Mouse (Mus musculus): Measurements from ENCODE around the gene 2610001J05Rik.
"Not testable (repeated sequence)": the region's sequence is repeated elsewhere in the genome, so short reads cannot be mapped to it uniquely, and the experiment has no call there.

2610001J05Rik gene

GRCm38 (mm10) chr6:13870919-13871624, at the start of gene 2610001J05Rik:
TSS of gene 2610001J05Rik (minus strand) at chr6:13871518.
- DNase-seq (ENCODE audit: low read depth, low spot score): peak; percentile 74

- DNase-seq (ENCODE audit: low read depth, low spot score): no peak
Observed at GRCm38 (mm10) chr6:13909762-13910537, 38.6 kb upstream of the 2610001J05Rik start.

GRCm38 (mm10) chr6:13902941-13903627, 31.8 kb upstream of the 2610001J05Rik start:
- no peak for DNase-seq (ENCODE audit: low read depth, low spot score)

- DNase-seq (ENCODE audit: low read depth, low spot score): no peak
Observed at GRCm38 (mm10) chr6:13884877-13885592, 13.7 kb upstream of the 2610001J05Rik start.

- no peak for DNase-seq (ENCODE audit: low read depth, low spot score)
Observed at GRCm38 (mm10) chr6:13882919-13883318, 11.6 kb upstream of the 2610001J05Rik start.

- DNase-seq (ENCODE audit: low read depth, low spot score): no peak
Observed at GRCm38 (mm10) chr6:13873959-13874358, 2.6 kb upstream of the 2610001J05Rik start.

- no peak for DNase-seq (ENCODE audit: low read depth, low spot score)
Observed at GRCm38 (mm10) chr6:13872076-13872475, 758 bp upstream of the 2610001J05Rik start.

- DNase-seq (ENCODE audit: low read depth, low spot score): no peak
Observed at GRCm38 (mm10) chr6:13871625-13871958, 274 bp upstream of the 2610001J05Rik start.

- no peak for DNase-seq (ENCODE audit: low read depth, low spot score)
Observed at GRCm38 (mm10) chr6:13870289-13870741, 1.0 kb downstream of the 2610001J05Rik start.

GRCm38 (mm10) chr6:13860596-13860995, 10.7 kb downstream of the 2610001J05Rik start:
- DNase-seq (ENCODE audit: low read depth, low spot score): no peak

GRCm38 (mm10) chr6:13859877-13860585, 11.3 kb downstream of the 2610001J05Rik start:
- DNase-seq (ENCODE audit: low read depth, low spot score): no peak

- DNase-seq (ENCODE audit: low read depth, low spot score): no peak
Observed at GRCm38 (mm10) chr6:13854230-13854629, 17.1 kb downstream of the 2610001J05Rik start.

- DNase-seq (ENCODE audit: low read depth, low spot score): no peak
Observed at GRCm38 (mm10) chr6:13853244-13853643, 18.1 kb downstream of the 2610001J05Rik start.

GRCm38 (mm10) chr6:13846031-13846430, 25.3 kb downstream of the 2610001J05Rik start:
- not testable (repeated sequence) for DNase-seq (ENCODE audit: low read depth, low spot score)

GRCm38 (mm10) chr6:13839345-13840054, 31.8 kb downstream of the 2610001J05Rik start, which contains the start of gene Gpr85:
TSS of gene Gpr85 (minus strand) at chr6:13839942.
- no peak for DNase-seq (ENCODE audit: low read depth, low spot score)

GRCm38 (mm10) chr6:13838677-13839344, 32.5 kb downstream of the 2610001J05Rik start:
- DNase-seq (ENCODE audit: low read depth, low spot score): peak; percentile 53

- no peak for DNase-seq (ENCODE audit: low read depth, low spot score)
Observed at GRCm38 (mm10) chr6:13837916-13838676, 33.2 kb downstream of the 2610001J05Rik start.

- DNase-seq (ENCODE audit: low read depth, low spot score): no peak
Observed at GRCm38 (mm10) chr6:13836967-13837570, 34.2 kb downstream of the 2610001J05Rik start.

Data from retina, postnatal 7 days (tissue).